Mouse (Mus musculus): ENCODE measurements at regions not wholly inside any gene's neighbourhood (a gene's known extent, or its start where the extent isn't known, plus 50 kb on each side); places are given as distances from the start of the nearest gene placed in this dataset.

- Histone ChIP-seq H3K4me1 (replicated peaks; ENCODE audit: low read depth, low read length) (no peaks in the 10 kb centered on the region), H3K27me3 (ENCODE audit: insufficient read depth, low read length) (peaks cover 4% of the 10 kb centered on the region; the same call in 1 of the 2 replicates), H3K36me3 (ENCODE audit: insufficient read depth, low read length) (no peaks in the 10 kb centered on the region), H3K9me3 (ENCODE audit: low read length) (no peaks in the 10 kb centered on the region), H3K4me3 (replicated peaks; ENCODE audit: low read length) (no peak overlapping the region)
- no peak for TF ChIP-seq CTCF (conservative IDR thresholded peaks at IDR 0.05; ENCODE audit: low read length)
- no peak for TF ChIP-seq POU5F1 (IDR thresholded peaks at IDR 0.05; ENCODE audit: borderline replicate concordance, low read length)
- TF ChIP-seq NANOG (IDR thresholded peaks at IDR 0.05; ENCODE audit: borderline replicate concordance, low read length), result no peak
Measured at GRCm38 (mm10) chr10:43651915-43652314, 73.8 kb downstream of the Cd24a start.

- Histone ChIP-seq H3K27me3 (ENCODE audit: insufficient read depth, low read length) (peaks cover 4% of the 10 kb centered on the region; the same call in 1 of the 2 replicates), H3K4me1 (replicated peaks; ENCODE audit: low read depth, low read length) (no peaks in the 10 kb centered on the region), H3K36me3 (ENCODE audit: insufficient read depth, low read length) (no peaks in the 10 kb centered on the region), H3K4me3 (replicated peaks; ENCODE audit: low read length) (no peak overlapping the region), H3K9me3 (ENCODE audit: low read length) (no peaks in the 10 kb centered on the region)
- TF ChIP-seq POU5F1 (IDR thresholded peaks at IDR 0.05; ENCODE audit: borderline replicate concordance, low read length), result no peak
- no peak for TF ChIP-seq NANOG (IDR thresholded peaks at IDR 0.05; ENCODE audit: borderline replicate concordance, low read length)
- TF ChIP-seq CTCF (conservative IDR thresholded peaks at IDR 0.05; ENCODE audit: low read length), result no peak
Measured at GRCm38 (mm10) chr10:43655082-43655671, 77.1 kb downstream of the Cd24a start.

GRCm38 (mm10) chr10:43655680-43656079, 77.6 kb downstream of the Cd24a start:
- Histone ChIP-seq H3K27me3 (ENCODE audit: insufficient read depth, low read length) (peaks cover 4% of the 10 kb centered on the region; the same call in 1 of the 2 replicates), H3K4me1 (replicated peaks; ENCODE audit: low read depth, low read length) (no peaks in the 10 kb centered on the region), H3K36me3 (ENCODE audit: insufficient read depth, low read length) (no peaks in the 10 kb centered on the region), H3K4me3 (replicated peaks; ENCODE audit: low read length) (no peak overlapping the region), H3K9me3 (ENCODE audit: low read length) (no peaks in the 10 kb centered on the region)
- TF ChIP-seq CTCF (conservative IDR thresholded peaks at IDR 0.05; ENCODE audit: low read length) (no peak), POU5F1 (IDR thresholded peaks at IDR 0.05; ENCODE audit: borderline replicate concordance, low read length) (no peak), NANOG (IDR thresholded peaks at IDR 0.05; ENCODE audit: borderline replicate concordance, low read length) (no peak)

- no peak overlapping the region for H3K4me3 ChIP-seq (replicated peaks; ENCODE audit: low read length)
- no peaks in the 10 kb centered on the region for H3K36me3 ChIP-seq (ENCODE audit: insufficient read depth, low read length)
- H3K27me3 ChIP-seq (ENCODE audit: insufficient read depth, low read length), result peaks cover 4% of the 10 kb centered on the region; the same call in 1 of the 2 replicates
- no peak for TF ChIP-seq NANOG (IDR thresholded peaks at IDR 0.05; ENCODE audit: borderline replicate concordance, low read length)
- no peak for TF ChIP-seq POU5F1 (IDR thresholded peaks at IDR 0.05; ENCODE audit: borderline replicate concordance, low read length)
- TF ChIP-seq CTCF (conservative IDR thresholded peaks at IDR 0.05; ENCODE audit: low read length), result no peak
- H3K4me1 ChIP-seq (replicated peaks; ENCODE audit: low read depth, low read length), result no peaks in the 10 kb centered on the region
- H3K9me3 ChIP-seq (ENCODE audit: low read length), result no peaks in the 10 kb centered on the region
Measured at GRCm38 (mm10) chr10:43656207-43656606, 78.1 kb downstream of the Cd24a start.

GRCm38 (mm10) chr10:43657501-43658225, 79.6 kb downstream of the Cd24a start:
- Histone ChIP-seq H3K4me1 (replicated peaks; ENCODE audit: low read depth, low read length) (no peaks in the 10 kb centered on the region), H3K9me3 (ENCODE audit: low read length) (no peaks in the 10 kb centered on the region), H3K4me3 (replicated peaks; ENCODE audit: low read length) (no peak overlapping the region), H3K36me3 (ENCODE audit: insufficient read depth, low read length) (no peaks in the 10 kb centered on the region), H3K27me3 (ENCODE audit: insufficient read depth, low read length) (peaks cover 4% of the 10 kb centered on the region; the same call in 1 of the 2 replicates)
- TF ChIP-seq NANOG (IDR thresholded peaks at IDR 0.05; ENCODE audit: borderline replicate concordance, low read length) (no peak), CTCF (conservative IDR thresholded peaks at IDR 0.05; ENCODE audit: low read length) (no peak), POU5F1 (IDR thresholded peaks at IDR 0.05; ENCODE audit: borderline replicate concordance, low read length) (no peak)

- H3K4me1 ChIP-seq (replicated peaks; ENCODE audit: low read depth, low read length), result no peaks in the 10 kb centered on the region
- no peaks in the 10 kb centered on the region for H3K9me3 ChIP-seq (ENCODE audit: low read length)
- no peak overlapping the region for H3K4me3 ChIP-seq (replicated peaks; ENCODE audit: low read length)
- TF ChIP-seq POU5F1 (IDR thresholded peaks at IDR 0.05; ENCODE audit: borderline replicate concordance, low read length) (no peak), CTCF (conservative IDR thresholded peaks at IDR 0.05; ENCODE audit: low read length) (no peak), NANOG (IDR thresholded peaks at IDR 0.05; ENCODE audit: borderline replicate concordance, low read length) (no peak)
- H3K36me3 ChIP-seq (ENCODE audit: insufficient read depth, low read length), result no peaks in the 10 kb centered on the region
- H3K27me3 ChIP-seq (ENCODE audit: insufficient read depth, low read length), result peaks cover 4% of the 10 kb centered on the region; the same call in 1 of the 2 replicates
Measured at GRCm38 (mm10) chr10:43658226-43658593, 80.1 kb downstream of the Cd24a start.

GRCm38 (mm10) chr10:43664844-43665243, 86.8 kb downstream of the Cd24a start:
- H3K4me1 ChIP-seq (replicated peaks; ENCODE audit: low read depth, low read length), result peaks cover 15% of the 10 kb centered on the region; the same call in 1 of the 2 replicates
- no peak overlapping the region for H3K4me3 ChIP-seq (replicated peaks; ENCODE audit: low read length)
- TF ChIP-seq NANOG (IDR thresholded peaks at IDR 0.05; ENCODE audit: borderline replicate concordance, low read length), result no peak
- no peak for TF ChIP-seq POU5F1 (IDR thresholded peaks at IDR 0.05; ENCODE audit: borderline replicate concordance, low read length)
- no peak for TF ChIP-seq CTCF (conservative IDR thresholded peaks at IDR 0.05; ENCODE audit: low read length)
- peaks cover 37% of the 10 kb centered on the region for H3K27me3 ChIP-seq (ENCODE audit: insufficient read depth, low read length)
- H3K9me3 ChIP-seq (ENCODE audit: low read length), result no peaks in the 10 kb centered on the region
- H3K36me3 ChIP-seq (ENCODE audit: insufficient read depth, low read length), result no peaks in the 10 kb centered on the region

GRCm38 (mm10) chr10:43666262-43667085, 88.4 kb downstream of the Cd24a start:
- H3K27me3 ChIP-seq (ENCODE audit: insufficient read depth, low read length), result peaks cover 41% of the 10 kb centered on the region
- H3K4me1 ChIP-seq (replicated peaks; ENCODE audit: low read depth, low read length), result peaks cover 15% of the 10 kb centered on the region; the same call in 1 of the 2 replicates
- no peaks in the 10 kb centered on the region for H3K9me3 ChIP-seq (ENCODE audit: low read length)
- H3K4me3 ChIP-seq (replicated peaks; ENCODE audit: low read length), result peak overlapping the region; percentile 39; the same call in 1 of the 2 replicates
- TF ChIP-seq POU5F1 (IDR thresholded peaks at IDR 0.05; ENCODE audit: borderline replicate concordance, low read length) (no peak), NANOG (IDR thresholded peaks at IDR 0.05; ENCODE audit: borderline replicate concordance, low read length) (no peak), CTCF (conservative IDR thresholded peaks at IDR 0.05; ENCODE audit: low read length) (no peak)
- no peaks in the 10 kb centered on the region for H3K36me3 ChIP-seq (ENCODE audit: insufficient read depth, low read length)

All from E14TG2a.4 (cell line).